Mouse (Mus musculus) megakaryocyte, embryonic 14.5 days (primary cell): Measurements from ENCODE around the gene Fpr3. TPM values are rescaled to one million over a fixed set of nuclear protein-coding genes. Genes with fewer than 3 reads are reported as not detected.
"Not testable (repeated sequence)": the region's sequence is repeated elsewhere in the genome, so short reads cannot be mapped to it uniquely, and the experiment has no call there.

Source experiments
- H3K27me3 ChIP-seq: replicated peaks from 2 replicates; pipeline ENCODE3; 2012; ENCODE audit warnings: inconsistent platforms
- H3K36me3 ChIP-seq: replicated peaks from 2 replicates; pipeline ENCODE3; 2012; ENCODE audit warnings: low read length, inconsistent platforms, mixed read lengths
- H3K4me1 ChIP-seq: 2 replicates; pipeline ENCODE4 v1.6.1; 2012; ENCODE audit warnings: inconsistent platforms
- H3K4me3 ChIP-seq: replicated peaks from 2 replicates; pipeline ENCODE3; 2012; ENCODE audit warnings: moderate library complexity, mild to moderate bottlenecking, inconsistent platforms
- H3K9me3 ChIP-seq: 2 replicates; pipeline ENCODE4 v1.6.1; 2012; ENCODE audit warnings: inconsistent platforms
- FLI1 ChIP-seq: IDR thresholded peaks from 2 replicates; pipeline ENCODE4 v1.6.1; 2012; ENCODE audit warnings: low read length, inconsistent platforms, mixed read lengths
- GATA1 ChIP-seq: IDR thresholded peaks from 3 replicates; pipeline ENCODE4 v1.6.1; 2012; ENCODE audit warnings: mixed read lengths, low read length, inconsistent platforms, borderline replicate concordance
- polyA plus RNA-seq: library from polyadenylated mRNA; stranded (reverse); fragments of >175 nt; gene quantifications from 2 replicates; pipeline ENCODE4 v1.2.3, GENCODE M21; 2012; ENCODE audit warnings: low replicate concordance; ENCODE audit not compliant: insufficient read depth

The Fpr3 gene
- polyA plus RNA-seq, 1 experiment: not detected

DNA sequence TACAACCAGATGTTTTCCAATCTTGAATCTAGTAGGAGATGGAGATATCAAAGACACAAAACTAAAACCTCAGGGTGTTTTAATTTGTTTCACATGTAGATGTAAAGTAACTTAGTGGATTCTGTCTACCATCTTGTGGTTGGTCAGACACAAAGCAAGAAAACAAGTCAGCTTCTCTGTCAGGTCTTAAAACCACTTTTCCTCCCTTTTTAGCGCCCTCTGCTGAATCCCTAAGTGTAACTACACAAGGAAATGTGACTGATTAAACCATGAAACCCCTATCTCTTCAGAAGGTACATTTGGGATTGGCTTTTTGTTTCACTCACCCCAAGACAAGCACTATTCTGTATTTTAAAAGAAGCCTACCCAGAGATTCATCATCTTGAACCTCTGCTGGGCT lies 85.8 kb downstream of the Fpr3 start:
- no peak overlapping the region for H3K4me3 ChIP-seq
- TF ChIP-seq FLI1 (no peak), GATA1 (no peak)
- no peaks in the 10 kb centered on the region for H3K27me3 ChIP-seq
- H3K9me3 ChIP-seq: no peaks in the 10 kb centered on the region; the same call in 1 of the 2 replicates
- no peaks in the 10 kb centered on the region for H3K4me1 ChIP-seq
- H3K36me3 ChIP-seq: no peaks in the 10 kb centered on the region

- H3K9me3 ChIP-seq, H3K4me1 ChIP-seq, H3K4me3 ChIP-seq: not testable (repeated sequence)
These were observed 93.6 kb downstream of the Fpr3 start for GRCm38 (mm10) chr17:17981232-17981631.

GRCm38 (mm10) chr17:18004752-18005151 lies 117.1 kb downstream of the Fpr3 start:
- Histone ChIP-seq H3K9me3 (no peaks in the 10 kb centered on the region), H3K4me1 (no peaks in the 10 kb centered on the region), H3K27me3 (no peaks in the 10 kb centered on the region), H3K36me3 (no peaks in the 10 kb centered on the region), H3K4me3 (no peak overlapping the region)
- no peak for TF ChIP-seq FLI1
- no peak for TF ChIP-seq GATA1

More at GRCm38 (mm10) chr17:17981232-17981631, 93.6 kb downstream of the Fpr3 start:
- not testable (repeated sequence) for H3K36me3 ChIP-seq, H3K27me3 ChIP-seq

Other genes with a start within 250 kb of the Fpr3 start
- not detected in 2 replicates for gene Vmn2r90, start 184.1 kb upstream of the Fpr3 start, polyA plus RNA-seq
- gene Spaca6, start 60.7 kb upstream of the Fpr3 start, polyA plus RNA-seq: 5.5 TPM in 1 of 2 replicates, not detected in the other
- not detected in 2 replicates for gene Has1, start 32.6 kb upstream of the Fpr3 start, polyA plus RNA-seq
- 0.76 TPM in 1 of 2 replicates, not detected in the other for gene Fpr1, start 3.9 kb upstream of the Fpr3 start, polyA plus RNA-seq
- gene Fpr2, start within 50 bp of the Fpr3 start, polyA plus RNA-seq: 1.1 TPM in 1 of 2 replicates, not detected in the other
- gene Fpr-rs4, start 133.9 kb downstream of the Fpr3 start, polyA plus RNA-seq: not detected in 2 replicates
- gene Vmn2r124, start 161.6 kb downstream of the Fpr3 start, polyA plus RNA-seq: not detected in 2 replicates
- not detected in 2 replicates for gene Vmn2r91, start 197.2 kb downstream of the Fpr3 start, polyA plus RNA-seq